Mouse (Mus musculus) heart, embryonic 14.5 days (tissue): ENCODE data around the gene Meaf6. TPM values are rescaled to one million over a fixed set of nuclear protein-coding genes. Genes with fewer than 3 reads are reported as not detected.
A peak's percentile ranks its signal among the peaks of the same experiment; 100 is the strongest.

Experiments
- ATAC-seq: fragments of 200-750 bp; cut with Nextera tagmentation; 2 replicates; pipeline ENCODE4 v1.8.0; 2017; ENCODE audit warnings: low read depth, moderate TSS enrichment; ENCODE audit not compliant: insufficient number of reproducible peaks, insufficient read depth, low FRiP score
- H3K27ac ChIP-seq, 2 experiments: fragments of 200-500 bp in 1 of 2; fragments of 300-500 bp in 1 of 2; sonication (generic) in 1 of 2; replicated peaks in 1 of 2; 2 replicates each; pipeline ENCODE4 v1.5.1; 2012 to 2014; ENCODE audit warnings: low read depth in 2 of 2, low read length in 2 of 2, control low read depth in 1 of 2, mild to moderate bottlenecking in 1 of 2, mixed read lengths in 1 of 2; ENCODE audit not compliant: control insufficient read depth in 1 of 2, insufficient read depth in 1 of 2
- H3K27me3 ChIP-seq: fragments of 300-500 bp; sonication (generic); 2 replicates; pipeline ENCODE4 v1.6.1; 2014; ENCODE audit warnings: mild to moderate bottlenecking, low read length, control low read depth; ENCODE audit not compliant: control insufficient read depth, insufficient read depth
- H3K36me3 ChIP-seq: fragments of 300-500 bp; sonication (generic); 2 replicates; pipeline ENCODE4 v1.6.1; 2014; ENCODE audit warnings: mild to moderate bottlenecking, control low read depth, low read length, mixed read lengths; ENCODE audit not compliant: control insufficient read depth, insufficient read depth
- H3K4me1 ChIP-seq, 2 experiments: fragments of 200-500 bp in 1 of 2; fragments of 300-500 bp in 1 of 2; sonication (generic) in 1 of 2; 2 replicates each; pipeline ENCODE4 v1.6.1; 2012 to 2014; ENCODE audit warnings: low read length in 2 of 2, control low read depth in 1 of 2, mixed read lengths in 1 of 2; ENCODE audit not compliant: control insufficient read depth in 2 of 2, insufficient read depth in 2 of 2
- H3K4me2 ChIP-seq: fragments of 300-500 bp; sonication (generic); 2 replicates; pipeline ENCODE4 v1.6.1; 2014; ENCODE audit warnings: mild to moderate bottlenecking, low read length
- H3K4me3 ChIP-seq, 2 experiments: fragments of 200-500 bp in 1 of 2; fragments of 300-500 bp in 1 of 2; sonication (generic) in 1 of 2; 2 replicates each; pipeline ENCODE4 v1.5.1; 2012 to 2014; ENCODE audit warnings: low read length in 2 of 2, mild to moderate bottlenecking in 2 of 2, control low read depth in 1 of 2, low read depth in 1 of 2, moderate library complexity in 1 of 2; ENCODE audit not compliant: control insufficient read depth in 1 of 2, insufficient read depth in 1 of 2
- H3K9ac ChIP-seq: fragments of 300-500 bp; sonication (generic); 2 replicates; pipeline ENCODE4 v1.6.1; 2014; ENCODE audit warnings: mild to moderate bottlenecking, low read length
- H3K9me3 ChIP-seq: fragments of 300-500 bp; sonication (generic); 2 replicates; pipeline ENCODE4 v1.6.1; 2016; ENCODE audit warnings: low read length, control low read depth; ENCODE audit not compliant: control insufficient read depth
- WGBS: fragments of 180-500 bp; shearing (Covaris S2); extraction: QIAGEN DNeasy Blood & Tissue Kit; methylation state at CpG from one replicate; pipeline ENCODE4 v1.1.7; 2014; 5-methylcytosine and 5-hydroxymethylcytosine counted together
- polyA plus RNA-seq: library from polyadenylated mRNA; unstranded; fragments of >200 nt; fragmentation: Nextera tagmentation; extraction: Ambion mirVana; gene quantifications from 2 replicates; pipeline ENCODE4 v1.2.1, GENCODE M21; 2014

The Meaf6 gene
- polyA plus RNA-seq, 1 experiment from 2014 or later = 43.8 TPM

GRCm38 (mm10) chr4:125116090-125116861 is 31.3 kb downstream of the Meaf6 start:
- 55% methylated on average over 9 of the region's 9 CpGs for WGBS
- no peak overlapping the region for H3K9ac ChIP-seq

GRCm38 (mm10) chr4:125116929-125117328 is 32.0 kb downstream of the Meaf6 start:
- no peak overlapping the region for H3K9ac ChIP-seq
- peaks cover 23% of the 10 kb centered on the region for H3K36me3 ChIP-seq
- no peaks in the 10 kb centered on the region for H3K27me3 ChIP-seq
- no peak overlapping the region for H3K4me2 ChIP-seq
- H3K27ac ChIP-seq = no peak overlapping the region
- no peak for ATAC-seq
- H3K9me3 ChIP-seq = no peaks in the 10 kb centered on the region
- H3K4me3 ChIP-seq = no peak overlapping the region
- H3K4me1 ChIP-seq = peaks cover 10% of the 10 kb centered on the region in 2 experiments; a peak in 3 of 4 replicates
- 74% methylated on average over 13 of the region's 13 CpGs for WGBS

More at GRCm38 (mm10) chr4:125116090-125116861, 31.3 kb downstream of the Meaf6 start:
- Histone ChIP-seq H3K36me3 (peaks cover 23% of the 10 kb centered on the region), H3K4me2 (no peak overlapping the region), H3K9me3 (no peaks in the 10 kb centered on the region), H3K4me3 (no peak overlapping the region), H3K27ac (no peak overlapping the region), H3K4me1 (peaks cover 10% of the 10 kb centered on the region in 2 experiments; a peak in 3 of 4 replicates), H3K27me3 (no peaks in the 10 kb centered on the region)
- no peak for ATAC-seq

- H3K4me2 ChIP-seq = no peak overlapping the region
- H3K36me3 ChIP-seq = peaks cover 25% of the 10 kb centered on the region
- no peak for ATAC-seq
- no peaks in the 10 kb centered on the region for H3K27me3 ChIP-seq
- H3K27ac ChIP-seq = no peak overlapping the region
- 74% methylated on average over 7 of the region's 7 CpGs for WGBS
- no peak overlapping the region for H3K9ac ChIP-seq
- H3K4me3 ChIP-seq = no peak overlapping the region
- peaks cover 15 to 17% of the 10 kb centered on the region in 2 experiments for H3K4me1 ChIP-seq
- H3K9me3 ChIP-seq = no peaks in the 10 kb centered on the region
Measured at GRCm38 (mm10) chr4:125117902-125118320, 33.0 kb downstream of the Meaf6 start.

GRCm38 (mm10) chr4:125119070-125119469 is 34.1 kb downstream of the Meaf6 start:
- no peak overlapping the region for H3K27ac ChIP-seq
- H3K4me2 ChIP-seq = no peak overlapping the region
- WGBS = 40% methylated on average over 10 of the region's 10 CpGs
- H3K36me3 ChIP-seq = peaks cover 25% of the 10 kb centered on the region
- H3K9ac ChIP-seq = no peak overlapping the region
- no peaks in the 10 kb centered on the region for H3K9me3 ChIP-seq
- ATAC-seq = no peak
- H3K4me1 ChIP-seq = peaks cover 20 to 23% of the 10 kb centered on the region in 2 experiments
- no peak overlapping the region for H3K4me3 ChIP-seq
- H3K27me3 ChIP-seq = no peaks in the 10 kb centered on the region

- WGBS = 80% methylated on average over 11 of the region's 11 CpGs
Measured at GRCm38 (mm10) chr4:125119721-125120120, 34.8 kb downstream of the Meaf6 start.

GRCm38 (mm10) chr4:125122431-125123278 is 37.7 kb downstream of the Meaf6 start:
- H3K4me3 ChIP-seq = no peak overlapping the region
- 22% methylated on average over 16 of the region's 16 CpGs for WGBS
- peak overlapping the region; percentile 42 for H3K9ac ChIP-seq
- H3K27ac ChIP-seq = peak overlapping the region in 1 of 2 experiments; percentile 39; a peak in 1 of 4 replicates
- H3K4me2 ChIP-seq = peak overlapping the region; percentile 34; the same call in 1 of the 2 replicates
- ATAC-seq = no peak
- H3K36me3 ChIP-seq = peaks cover 25% of the 10 kb centered on the region
- H3K4me1 ChIP-seq = peaks cover 27 to 36% of the 10 kb centered on the region in 2 experiments
- no peaks in the 10 kb centered on the region for H3K27me3 ChIP-seq
- H3K9me3 ChIP-seq = no peaks in the 10 kb centered on the region

More at GRCm38 (mm10) chr4:125119721-125120120, 34.8 kb downstream of the Meaf6 start:
- peaks cover 25 to 28% of the 10 kb centered on the region in 2 experiments for H3K4me1 ChIP-seq
- no peak overlapping the region for H3K9ac ChIP-seq
- no peak overlapping the region for H3K4me3 ChIP-seq
- peaks cover 25% of the 10 kb centered on the region for H3K36me3 ChIP-seq
- no peaks in the 10 kb centered on the region for H3K27me3 ChIP-seq
- ATAC-seq = no peak
- H3K9me3 ChIP-seq = no peaks in the 10 kb centered on the region
- no peak overlapping the region for H3K27ac ChIP-seq
- no peak overlapping the region for H3K4me2 ChIP-seq

- Histone ChIP-seq H3K27me3 (no peaks in the 10 kb centered on the region), H3K27ac (peak overlapping the region in 1 of 2 experiments; percentile 39; a peak in 1 of 4 replicates), H3K4me2 (no peak overlapping the region), H3K9ac (peak overlapping the region; percentile 42), H3K4me3 (no peak overlapping the region), H3K4me1 (peaks cover 30 to 36% of the 10 kb centered on the region in 2 experiments), H3K36me3 (peaks cover 25% of the 10 kb centered on the region), H3K9me3 (no peaks in the 10 kb centered on the region)
- WGBS = 76% methylated on average over 7 of the region's 7 CpGs
- ATAC-seq = no peak
Measured at GRCm38 (mm10) chr4:125123279-125123671, 38.3 kb downstream of the Meaf6 start.
